Mouse (Mus musculus) forebrain, embryonic 16.5 days (tissue): ENCODE results near the gene Alpl. TPM values are rescaled to one million over a fixed set of nuclear protein-coding genes. Genes with fewer than 3 reads are reported as not detected.

Source experiments
- ATAC-seq: fragments of 200-750 bp; cut with Nextera tagmentation; 2 replicates; pipeline ENCODE4 v1.8.0; 2017; ENCODE audit warnings: mild to moderate bottlenecking, moderate library complexity
- H3K27ac ChIP-seq: fragments of 300-500 bp; sonication (generic); 2 replicates; pipeline ENCODE4 v1.5.1; 2014; ENCODE audit warnings: low read length, control low read depth
- H3K27me3 ChIP-seq: fragments of 300-500 bp; sonication (generic); replicated peaks from 2 replicates; pipeline ENCODE4 v1.6.1; 2014; ENCODE audit warnings: low read length; ENCODE audit not compliant: control insufficient read depth, insufficient read depth
- H3K36me3 ChIP-seq: fragments of 300-500 bp; sonication (generic); 2 replicates; pipeline ENCODE4 v1.6.1; 2014; ENCODE audit not compliant: control insufficient read depth, insufficient read depth
- H3K4me1 ChIP-seq: fragments of 300-500 bp; sonication (generic); replicated peaks from 2 replicates; pipeline ENCODE4 v1.6.1; 2014; ENCODE audit warnings: low read length; ENCODE audit not compliant: control insufficient read depth, insufficient read depth
- H3K4me2 ChIP-seq: fragments of 300-500 bp; sonication (generic); 2 replicates; pipeline ENCODE4 v1.6.1; 2014; ENCODE audit warnings: mild to moderate bottlenecking, low read length, control low read depth
- H3K4me3 ChIP-seq: fragments of 300-500 bp; sonication (generic); replicated peaks from 2 replicates; pipeline ENCODE4 v1.5.1; 2014; ENCODE audit warnings: mild to moderate bottlenecking, low read length, control low read depth
- H3K9ac ChIP-seq: fragments of 300-500 bp; sonication (generic); replicated peaks from 2 replicates; pipeline ENCODE4 v1.6.1; 2014; ENCODE audit warnings: low read depth, low read length, control low read depth
- H3K9me3 ChIP-seq: fragments of 300-500 bp; sonication (generic); 2 replicates; pipeline ENCODE4 v1.6.1; 2016; ENCODE audit warnings: low read length; ENCODE audit not compliant: control insufficient read depth
- WGBS: fragments of 180-500 bp; shearing (Covaris S2); extraction: QIAGEN DNeasy Blood & Tissue Kit; methylation state at CpG from one replicate; pipeline ENCODE4 v1.1.7; 2014; 5-methylcytosine and 5-hydroxymethylcytosine counted together
- polyA plus RNA-seq: library from polyadenylated mRNA; unstranded; fragments of >200 nt; fragmentation: Nextera tagmentation; extraction: Ambion mirVana; gene quantifications from 2 replicates; pipeline ENCODE4 v1.2.1, GENCODE M21; 2015

The Alpl gene
- polyA plus RNA-seq, 1 experiment from 2014 or later = 7.6 TPM

GRCm38 (mm10) chr4:137812946-137813708 lies 16.9 kb upstream of the Alpl start:
- 70% methylated on average over 13 of the region's 13 CpGs for WGBS
- H3K27ac ChIP-seq = no peak overlapping the region

GRCm38 (mm10) chr4:137809999-137810398 lies 13.8 kb upstream of the Alpl start:
- Histone ChIP-seq H3K4me1 (peaks cover 4% of the 10 kb centered on the region; the same call in 1 of the 2 replicates), H3K4me2 (no peak overlapping the region), H3K27me3 (no peaks in the 10 kb centered on the region), H3K27ac (no peak overlapping the region), H3K9ac (no peak overlapping the region), H3K9me3 (no peaks in the 10 kb centered on the region), H3K36me3 (no peaks in the 10 kb centered on the region), H3K4me3 (no peak overlapping the region)
- WGBS = 85% methylated on average over 4 of the region's 4 CpGs
- ATAC-seq = no peak

More at GRCm38 (mm10) chr4:137812946-137813708, 16.9 kb upstream of the Alpl start:
- H3K36me3 ChIP-seq = no peaks in the 10 kb centered on the region
- no peak overlapping the region for H3K9ac ChIP-seq
- H3K4me2 ChIP-seq = no peak overlapping the region
- ATAC-seq = no peak
- peaks cover 4% of the 10 kb centered on the region; the same call in 1 of the 2 replicates for H3K4me1 ChIP-seq
- no peak overlapping the region for H3K4me3 ChIP-seq
- H3K9me3 ChIP-seq = no peaks in the 10 kb centered on the region
- no peaks in the 10 kb centered on the region for H3K27me3 ChIP-seq

DNA sequence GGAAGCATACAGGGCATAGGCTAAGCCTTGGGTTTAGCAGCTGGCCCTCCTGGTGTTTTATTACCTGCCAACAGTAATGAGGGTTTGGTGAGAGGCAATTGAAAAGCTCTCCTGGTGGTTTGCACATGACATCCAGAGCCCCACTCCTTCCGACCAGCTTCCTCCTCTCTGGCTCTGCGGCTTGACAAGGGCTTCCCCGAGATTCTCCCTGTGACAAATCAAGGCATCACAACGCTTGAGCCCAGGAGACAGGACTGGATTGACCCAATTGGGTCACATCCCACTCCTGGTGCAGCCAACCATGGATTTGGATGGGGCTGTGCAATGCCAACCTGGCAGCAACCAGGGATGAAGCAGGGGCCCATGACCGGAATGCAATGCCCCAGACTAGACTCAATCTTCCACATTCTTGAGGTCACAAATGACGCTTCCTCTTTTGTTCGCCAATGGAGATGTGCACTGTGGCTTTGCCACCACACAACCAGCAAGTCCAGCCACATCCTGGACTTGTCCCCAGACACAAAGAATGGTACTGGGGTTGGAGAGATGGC lies 11.2 kb upstream of the Alpl start:
- no peak overlapping the region for H3K4me2 ChIP-seq
- 85% methylated on average over 7 of the region's 7 CpGs for WGBS
- no peaks in the 10 kb centered on the region for H3K9me3 ChIP-seq
- no peak overlapping the region for H3K27ac ChIP-seq
- H3K9ac ChIP-seq = no peak overlapping the region
- H3K36me3 ChIP-seq = no peaks in the 10 kb centered on the region
- no peak for ATAC-seq
- H3K4me1 ChIP-seq = no peaks in the 10 kb centered on the region
- no peaks in the 10 kb centered on the region for H3K27me3 ChIP-seq
- H3K4me3 ChIP-seq = no peak overlapping the region

- Histone ChIP-seq H3K4me1 (peaks cover under 1% of the 10 kb centered on the region; the same call in 1 of the 2 replicates), H3K9me3 (no peaks in the 10 kb centered on the region), H3K36me3 (no peaks in the 10 kb centered on the region), H3K4me3 (no peak overlapping the region), H3K27me3 (no peaks in the 10 kb centered on the region), H3K27ac (no peak overlapping the region), H3K4me2 (no peak overlapping the region), H3K9ac (no peak overlapping the region)
- ATAC-seq = no peak
- 24% methylated on average over 12 of the region's 12 CpGs for WGBS
These were observed 5.0 kb upstream of the Alpl start for GRCm38 (mm10) chr4:137801196-137801595.

DNA sequence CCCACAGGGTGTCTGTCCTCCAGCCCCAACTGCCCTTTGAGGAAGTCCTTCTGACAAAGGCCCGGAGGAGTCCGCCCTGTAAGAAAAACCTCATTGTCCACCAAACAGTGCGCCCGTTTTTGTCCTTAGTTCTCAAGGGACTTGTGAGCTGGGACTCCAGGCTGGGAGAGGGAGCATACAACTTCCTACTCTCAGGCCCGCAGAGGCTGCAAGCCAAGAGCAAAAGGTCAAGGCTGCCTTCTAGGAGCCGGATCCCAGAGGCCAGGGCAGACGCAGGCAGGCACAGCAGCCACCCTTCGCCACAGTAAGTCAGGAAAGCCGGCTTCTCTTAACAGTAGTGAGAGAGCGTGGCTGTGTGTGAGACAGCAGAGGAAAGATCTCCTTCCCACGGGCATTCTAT lies 4.1 kb upstream of the Alpl start:
- ATAC-seq = no peak
- no peak overlapping the region for H3K4me3 ChIP-seq
- H3K9me3 ChIP-seq = no peaks in the 10 kb centered on the region
- no peaks in the 10 kb centered on the region; the same call in 1 of the 2 replicates for H3K27me3 ChIP-seq
- WGBS = 35% methylated on average over 11 of the region's 11 CpGs
- no peak overlapping the region for H3K9ac ChIP-seq
- H3K36me3 ChIP-seq = no peaks in the 10 kb centered on the region
- H3K4me1 ChIP-seq = peaks cover 8% of the 10 kb centered on the region
- no peak overlapping the region for H3K4me2 ChIP-seq
- no peak overlapping the region for H3K27ac ChIP-seq

- no peaks in the 10 kb centered on the region for H3K9me3 ChIP-seq
- H3K9ac ChIP-seq = no peak overlapping the region
- ATAC-seq = no peak
- peaks cover 4% of the 10 kb centered on the region; the same call in 1 of the 2 replicates for H3K27me3 ChIP-seq
- peaks cover 8% of the 10 kb centered on the region for H3K4me1 ChIP-seq
- no peaks in the 10 kb centered on the region for H3K36me3 ChIP-seq
- no peak overlapping the region for H3K27ac ChIP-seq
- WGBS = 70% methylated on average over 4 of the region's 4 CpGs
- H3K4me2 ChIP-seq = no peak overlapping the region
- H3K4me3 ChIP-seq = no peak overlapping the region
These were observed 854 bp upstream of the Alpl start for GRCm38 (mm10) chr4:137797038-137797437.

DNA sequence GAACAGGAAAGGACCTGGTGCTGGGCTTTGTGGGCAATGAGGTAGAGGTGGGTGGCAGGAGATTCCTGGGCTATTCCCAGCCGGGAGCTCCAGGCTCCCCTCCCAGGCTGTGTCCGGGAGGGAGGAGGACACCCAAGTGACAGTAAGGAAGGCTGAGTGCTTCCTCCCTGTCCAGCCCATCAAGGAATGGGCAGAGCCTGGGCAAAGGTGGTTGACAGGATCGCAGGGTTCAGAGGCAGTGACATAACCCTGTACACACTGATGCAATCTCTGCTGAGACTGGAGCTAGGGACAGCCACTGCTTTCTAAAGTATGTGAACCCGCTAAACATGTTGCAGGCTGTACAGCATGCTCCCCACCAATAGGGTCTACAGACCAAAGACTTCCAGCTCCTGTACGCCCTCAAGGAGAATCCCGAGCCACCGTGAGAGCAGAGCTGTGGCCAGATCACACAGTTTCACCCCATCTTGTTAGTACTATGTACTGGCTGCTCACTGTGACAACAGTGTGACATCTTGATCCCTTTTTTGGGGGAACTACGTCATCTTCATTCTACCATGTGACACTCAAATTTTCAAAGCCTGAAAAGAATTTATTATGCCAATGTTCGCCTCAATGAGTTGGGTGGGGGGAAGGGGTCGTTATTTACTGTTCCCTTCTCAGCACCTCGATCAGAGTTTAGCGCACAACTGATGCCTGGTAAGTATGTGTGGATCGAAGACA lies 1.8 kb downstream of the Alpl start:
- Histone ChIP-seq H3K9me3 (no peaks in the 10 kb centered on the region), H3K9ac (no peak overlapping the region), H3K4me2 (no peak overlapping the region), H3K36me3 (no peaks in the 10 kb centered on the region), H3K27ac (no peak overlapping the region), H3K4me1 (peaks cover 12% of the 10 kb centered on the region), H3K27me3 (peaks cover 4% of the 10 kb centered on the region; the same call in 1 of the 2 replicates), H3K4me3 (no peak overlapping the region)
- no peak for ATAC-seq
- WGBS = 71% methylated on average over 13 of the region's 13 CpGs

DNA sequence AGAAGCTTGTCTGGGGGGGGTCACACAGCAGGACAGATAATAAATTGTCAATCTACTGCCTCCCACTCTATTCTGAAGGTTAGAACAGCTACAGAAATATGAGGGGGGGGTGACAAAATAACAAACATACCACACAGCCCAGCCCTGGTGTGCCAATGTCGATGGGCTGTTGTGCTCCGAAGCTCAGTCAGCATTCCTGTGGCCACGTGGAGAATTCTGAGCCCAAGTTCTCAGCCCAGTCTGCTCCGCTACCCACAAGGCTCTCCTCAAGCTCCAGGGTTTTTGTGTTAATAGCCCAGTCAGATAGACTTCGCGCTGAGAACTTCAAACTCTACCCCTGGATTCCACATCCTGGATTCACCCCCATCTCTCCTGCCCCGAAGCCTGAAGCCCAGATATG lies 2.6 kb downstream of the Alpl start:
- Histone ChIP-seq H3K36me3 (no peaks in the 10 kb centered on the region), H3K9ac (no peak overlapping the region), H3K4me3 (no peak overlapping the region), H3K27ac (no peak overlapping the region), H3K27me3 (peaks cover 4% of the 10 kb centered on the region; the same call in 1 of the 2 replicates), H3K4me1 (peaks cover 13% of the 10 kb centered on the region), H3K9me3 (no peaks in the 10 kb centered on the region), H3K4me2 (no peak overlapping the region)
- no peak for ATAC-seq
- WGBS = 83% methylated on average over 7 of the region's 7 CpGs

GRCm38 (mm10) chr4:137791440-137791839 lies 4.7 kb downstream of the Alpl start:
- WGBS = 16% methylated on average over 7 of the region's 7 CpGs
- H3K4me2 ChIP-seq = no peak overlapping the region
- no peak overlapping the region for H3K9ac ChIP-seq
- no peak overlapping the region for H3K4me3 ChIP-seq
- H3K27me3 ChIP-seq = peaks cover 4% of the 10 kb centered on the region; the same call in 1 of the 2 replicates
- no peak overlapping the region for H3K27ac ChIP-seq
- H3K36me3 ChIP-seq = no peaks in the 10 kb centered on the region
- peak; percentile 41; the same call in 1 of the 2 replicates for ATAC-seq
- peaks cover 15% of the 10 kb centered on the region for H3K4me1 ChIP-seq
- no peaks in the 10 kb centered on the region for H3K9me3 ChIP-seq
